Mouse (Mus musculus) left cerebral cortex, adult 18-20 months (tissue): Measurements from ENCODE around the gene Gca. TPM values are rescaled to one million over a fixed set of nuclear protein-coding genes. Genes with fewer than 3 reads are reported as not detected.

Experiments used
- DNase-seq, 2 experiments: peaks; one replicate each; pipeline ENCODE4 v3.0.0; 2021 to 2022; ENCODE audit warnings: low spot score in 2 of 2, mixed read lengths in 1 of 2
- long read RNA-seq, 2 experiments: library from polyadenylated mRNA; stranded (forward); transcript quantifications; one replicate each; pipeline ENCODE4 v2.0.0; 2021
- total RNA-seq, 2 experiments: library from RNA; stranded (reverse); gene quantifications; 2 replicates each; pipeline ENCODE4 v1.2.3; 2021

Gene Gca
- 10 to 100 TPM; 18.2 to 23.8 TPM for total RNA-seq
- long read RNA-seq, experiment 1, transcript Gca-201 (8 exons, 3,330 nt), result major isoform, 18 of 26 reads
- long read RNA-seq, experiment 1, partial matches to known transcripts, result 7 of 26 reads
- long read RNA-seq, experiment 1, other reads (novel, unspliced or antisense), result 1 of 26 reads
- long read RNA-seq, experiment 2, transcript Gca-201 (8 exons, 3,330 nt), result major isoform, 16 of 20 reads
- long read RNA-seq, experiment 2, partial matches to known transcripts, result 0 of 20 reads
- long read RNA-seq, experiment 2, other reads (novel, unspliced or antisense), result 4 of 20 reads

GRCm38 (mm10) chr2:62664135-62664670 lies at the start of gene Gca:
Gene Gca (plus strand): TSS chr2:62664285.
- DNase-seq, result peak; percentile 82 to 88

- no peak for DNase-seq
Observed at GRCm38 (mm10) chr2:62618934-62619341, 45.1 kb upstream of the Gca start.

GRCm38 (mm10) chr2:62619679-62620078 lies 44.4 kb upstream of the Gca start:
- DNase-seq, result no peak

DNA sequence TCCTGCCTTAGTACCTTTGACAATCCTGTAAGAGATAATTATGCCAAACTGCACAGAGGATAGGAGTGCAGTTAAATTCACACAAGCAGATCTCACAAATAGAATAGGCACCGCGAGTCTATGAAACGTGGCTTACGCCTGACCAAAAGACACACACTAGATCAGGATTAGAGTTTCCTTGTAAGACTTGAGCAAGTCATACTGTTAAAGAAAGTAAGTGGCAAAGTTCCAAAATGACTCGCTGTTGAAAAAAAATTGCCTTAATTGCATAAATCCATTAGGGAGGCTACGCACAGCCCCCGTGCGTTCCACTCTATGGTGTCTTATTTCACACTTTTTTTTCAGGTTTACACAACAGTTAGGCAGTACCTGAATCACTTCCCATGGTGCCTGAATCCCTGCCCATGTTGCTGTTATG lies 41.1 kb upstream of the Gca start:
- DNase-seq, result no peak

DNA sequence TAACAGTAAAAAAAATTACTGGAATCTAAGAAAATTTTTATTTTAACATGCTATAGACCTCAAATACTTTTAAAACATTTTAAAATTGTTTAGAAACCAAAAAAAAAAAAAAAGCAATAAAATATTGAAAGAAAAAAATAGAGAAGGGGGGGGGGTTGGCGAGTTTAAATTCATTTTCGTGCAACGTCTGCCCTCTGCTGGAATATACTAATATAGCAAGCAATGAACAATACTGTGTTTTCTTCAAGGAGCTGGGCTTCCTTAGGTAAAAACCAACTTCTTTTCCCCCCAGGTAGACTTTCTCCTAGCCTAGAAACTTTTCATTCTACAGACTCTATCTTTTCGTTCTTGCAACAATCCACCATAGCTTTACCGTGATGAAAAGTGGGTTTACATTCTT lies 36.4 kb upstream of the Gca start:
- DNase-seq, result peak in 1 of 2 experiments; percentile 30

- peak; percentile 56 to 75 for DNase-seq
Observed at GRCm38 (mm10) chr2:62628356-62628755, 35.7 kb upstream of the Gca start.

- DNase-seq, result peak in 1 of 2 experiments; percentile 33
Observed at GRCm38 (mm10) chr2:62630446-62630845, 33.6 kb upstream of the Gca start.

GRCm38 (mm10) chr2:62639869-62640268 lies 24.2 kb upstream of the Gca start:
- no peak for DNase-seq

GRCm38 (mm10) chr2:62643405-62644305 lies 20.4 kb upstream of the Gca start:
- peak in 1 of 2 experiments; percentile 69 for DNase-seq

- DNase-seq, result no peak
Observed at GRCm38 (mm10) chr2:62644891-62645290, 19.2 kb upstream of the Gca start.

DNA sequence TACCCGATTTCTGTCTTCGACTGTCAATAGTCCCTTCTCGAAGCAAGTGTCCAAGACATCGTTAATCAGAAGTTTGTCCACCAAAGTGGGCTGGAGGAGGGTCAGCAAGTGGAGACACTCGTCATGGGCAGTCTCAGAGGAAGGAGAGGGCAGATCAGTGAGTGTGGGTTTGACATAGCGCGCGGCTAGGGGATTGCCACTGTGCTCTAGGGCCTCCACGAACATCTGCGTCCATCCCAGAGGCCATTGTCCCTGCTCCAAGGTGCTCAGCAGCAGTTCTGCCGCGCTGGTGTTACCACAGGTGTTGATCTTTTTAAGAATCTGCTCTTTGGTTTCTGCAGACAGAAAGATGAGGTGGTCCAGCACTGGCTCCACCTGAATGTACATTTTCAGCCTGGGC lies 18.6 kb upstream of the Gca start:
- no peak for DNase-seq

DNA sequence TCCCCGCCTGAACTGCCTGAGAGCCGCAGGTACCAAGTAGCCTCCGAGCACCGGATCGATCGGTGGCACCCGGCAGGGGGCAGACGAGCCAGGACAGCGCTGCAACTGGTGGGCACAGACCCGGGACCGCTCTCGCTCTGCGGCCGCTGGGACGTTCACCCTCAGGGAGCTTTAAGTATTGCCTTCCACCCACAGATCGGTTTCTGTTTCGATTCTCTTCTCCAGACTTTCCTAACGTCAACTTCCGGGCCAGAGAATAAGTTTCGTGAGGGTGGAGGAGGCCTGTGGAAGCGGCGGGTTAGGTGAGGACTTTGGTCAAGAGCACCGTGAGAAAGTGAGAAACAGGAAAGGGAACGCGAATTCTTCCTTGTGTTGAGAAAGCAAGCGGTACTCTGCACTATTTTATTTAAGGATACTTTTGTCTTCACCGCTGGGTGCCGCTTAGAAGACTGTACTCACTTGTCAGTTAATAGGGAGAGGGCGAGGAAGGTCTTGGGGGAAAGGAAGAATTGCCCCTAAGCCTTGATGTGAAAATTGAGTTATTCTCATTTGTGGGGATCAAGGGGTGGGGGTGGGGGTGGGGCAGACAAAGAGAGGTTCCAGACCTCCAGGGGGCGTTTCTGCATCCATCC lies 18.0 kb upstream of the Gca start, which contains the start of gene Ifih1:
Ifih1 (minus strand) TSS at position 242 of the 632 bp plus-strand sequence.
- no peak for DNase-seq

DNA sequence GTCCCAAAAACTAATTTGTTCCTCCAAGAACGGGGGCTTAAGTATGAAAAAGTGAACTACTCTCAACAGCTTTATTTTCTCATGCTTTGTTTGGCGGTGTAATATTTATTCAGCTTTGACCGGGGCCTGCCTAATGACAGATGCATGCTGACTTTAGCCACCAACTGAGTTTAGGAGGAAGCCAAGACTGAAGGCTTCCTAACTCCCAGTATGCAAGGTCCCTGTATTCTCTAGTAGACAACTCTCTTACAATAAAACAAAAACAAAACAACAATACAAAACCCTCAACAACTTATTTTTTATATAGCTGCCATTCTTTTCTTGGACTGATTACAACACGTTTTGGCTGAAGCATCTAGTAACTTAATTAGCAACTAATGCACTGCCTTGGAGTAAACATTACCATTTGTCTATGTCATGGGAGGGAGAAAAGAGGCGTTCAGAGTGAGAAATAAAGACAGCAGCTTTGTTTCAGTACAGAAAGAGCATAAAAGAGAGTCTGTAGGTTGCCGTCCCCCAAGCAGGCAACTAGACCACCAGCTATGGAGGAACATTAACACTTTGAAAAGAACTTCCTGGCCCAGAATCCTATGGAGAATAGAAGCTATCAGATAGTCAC lies 17.3 kb upstream of the Gca start:
- DNase-seq, result no peak

DNA sequence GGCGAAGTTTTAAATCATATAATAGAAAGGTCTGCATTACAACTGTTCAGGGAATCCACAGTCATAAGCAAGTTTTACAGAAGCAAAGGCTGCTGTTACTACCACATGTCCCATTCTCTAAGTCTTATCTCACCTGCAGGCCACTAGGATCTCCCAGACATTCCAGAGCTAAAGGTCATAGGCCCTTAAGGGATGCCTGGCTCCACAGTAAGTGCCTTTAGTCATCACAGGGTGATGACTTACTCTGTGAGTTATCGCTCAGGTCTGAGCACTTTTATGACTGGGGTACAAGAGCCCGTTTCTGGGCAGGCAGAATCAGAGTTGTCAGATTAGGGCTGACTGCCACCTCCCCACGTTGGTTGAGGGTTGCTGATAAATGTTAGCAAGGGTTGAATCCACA lies 12.2 kb upstream of the Gca start:
- DNase-seq, result no peak

DNA sequence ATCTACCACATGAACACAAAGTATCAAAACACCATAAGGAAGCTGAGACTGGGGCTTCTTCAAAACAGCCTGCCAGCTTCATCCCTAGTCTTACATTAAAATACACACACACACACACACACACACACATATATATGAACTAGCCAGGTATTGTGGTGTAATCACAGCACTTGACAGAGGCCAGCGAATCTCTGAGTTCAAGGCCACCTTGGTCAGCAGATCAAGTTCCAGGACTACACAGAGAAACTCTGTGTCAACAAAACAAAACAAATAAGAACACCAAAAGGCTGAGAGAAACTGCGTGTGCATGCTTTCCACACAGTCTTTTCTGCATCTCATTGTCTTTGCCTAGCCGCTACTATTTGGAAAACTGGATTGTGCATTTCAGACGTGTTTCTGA lies 11.6 kb upstream of the Gca start:
- DNase-seq, result no peak

DNA sequence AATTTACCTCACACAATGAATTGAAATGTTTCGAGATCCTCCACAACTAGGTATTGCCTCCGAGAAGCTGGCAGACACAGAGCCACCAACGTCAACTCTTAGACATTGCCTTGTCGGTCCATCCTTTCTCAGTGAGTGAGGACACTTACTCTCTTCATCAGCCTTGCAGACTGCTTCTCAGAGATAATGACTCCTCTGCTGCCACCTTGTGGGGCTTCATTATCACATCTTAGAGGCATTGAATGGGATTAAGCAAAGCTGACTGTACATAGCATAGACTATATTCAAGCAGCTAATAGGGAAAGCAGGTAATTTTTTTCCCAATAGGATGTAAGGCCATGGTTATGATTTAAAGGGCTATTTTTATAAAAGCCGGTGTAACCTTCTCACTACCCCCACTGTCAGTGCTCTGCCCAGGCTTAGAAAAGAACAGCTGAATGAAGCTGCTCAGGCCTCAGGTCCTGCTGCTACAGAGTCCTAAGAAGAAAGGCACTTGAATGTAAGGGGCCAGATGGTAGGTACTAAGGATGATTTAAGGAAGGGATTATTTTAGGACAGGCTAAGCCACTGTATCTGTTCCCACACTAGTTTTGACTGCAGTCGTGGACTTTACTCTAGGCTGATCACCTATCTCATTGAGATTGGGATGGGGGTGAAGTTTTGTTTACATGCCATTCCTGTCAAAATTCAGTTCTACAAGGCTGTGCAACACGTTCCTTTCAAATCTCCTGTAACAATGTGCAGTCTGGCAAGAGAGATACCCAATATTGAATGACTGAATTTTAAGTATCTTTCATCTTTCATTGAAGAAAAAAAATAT lies 9.4 kb upstream of the Gca start:
- peak; percentile 76 to 82 for DNase-seq

GRCm38 (mm10) chr2:62656072-62656471 lies 8.0 kb upstream of the Gca start:
- no peak for DNase-seq

DNA sequence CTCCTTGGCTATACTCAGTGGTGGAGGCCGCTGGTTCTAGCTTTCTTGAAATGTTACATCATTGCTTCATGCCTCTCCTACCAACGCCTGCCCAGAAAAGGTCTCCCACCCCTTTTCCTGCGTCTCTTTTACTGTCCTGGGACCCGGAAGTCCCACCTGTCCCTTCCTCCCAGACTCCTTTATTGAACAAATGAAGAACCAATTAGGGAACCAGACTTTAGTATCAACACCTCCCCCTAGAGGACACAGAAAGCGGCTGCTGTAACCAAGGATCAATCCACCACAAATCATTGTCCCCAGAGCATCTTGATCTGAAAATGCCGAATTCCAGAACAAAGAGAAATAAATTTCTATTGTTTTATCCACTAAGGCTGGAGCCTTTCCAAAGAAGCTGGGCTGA lies 3.5 kb upstream of the Gca start:
- no peak for DNase-seq

DNA sequence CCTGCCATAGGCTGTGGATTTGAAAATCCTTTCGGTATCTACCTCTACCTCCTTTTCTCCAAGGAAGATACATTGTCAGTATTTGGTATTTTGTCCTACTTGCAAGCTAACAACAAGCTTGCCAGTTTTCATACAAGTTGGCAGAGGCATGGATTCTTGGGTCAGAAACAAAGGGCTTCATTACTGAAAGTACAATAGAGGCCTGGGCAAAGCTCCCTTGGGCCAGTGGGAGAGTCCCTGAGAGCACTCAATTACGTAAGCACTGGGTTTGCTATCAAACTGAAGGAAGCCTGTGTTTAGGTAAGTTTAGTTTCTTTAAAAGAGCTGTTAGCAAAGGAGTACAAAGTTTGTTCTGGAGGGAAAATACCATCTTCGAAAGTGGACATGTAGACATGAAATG lies 1.5 kb upstream of the Gca start:
- DNase-seq, result no peak

DNA sequence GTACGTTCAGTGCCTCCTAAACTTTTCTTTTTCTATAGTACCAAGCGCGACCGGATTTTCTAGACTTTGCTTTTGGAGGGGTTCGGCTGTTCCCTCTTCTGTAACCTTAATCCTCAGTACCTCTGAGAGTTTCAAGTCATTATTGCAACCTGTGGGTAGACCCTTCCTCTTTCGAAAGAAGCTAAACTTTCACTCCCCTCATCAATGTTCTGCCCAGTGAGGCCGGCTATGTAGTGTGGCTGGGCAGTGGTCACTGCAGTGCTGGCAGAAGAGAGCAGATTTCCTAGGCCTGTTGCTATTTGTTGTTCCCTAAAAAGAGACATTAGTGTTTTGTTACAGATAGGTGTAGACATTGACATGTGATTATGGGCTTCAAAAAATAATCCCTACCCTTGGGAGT lies 754 bp downstream of the Gca start:
- DNase-seq, result no peak
